Mouse (Mus musculus) kidney, adult 2 months (tissue): ENCODE measurements at regions not wholly inside any gene's neighbourhood (a gene's known extent, or its start where the extent isn't known, plus 50 kb on each side); places are given as distances from the start of the nearest gene placed in this dataset.

ENCODE experiments used
- CTCF ChIP-seq: fragments of 200-500 bp; conservative IDR thresholded peaks from 2 replicates; pipeline ENCODE4 v1.5.1; 2011; ENCODE audit warnings: low read depth, mild to moderate bottlenecking, control low read depth, low read length, moderate library complexity, mixed read lengths; ENCODE audit not compliant: insufficient read depth, insufficient read length
- POLR2A ChIP-seq: fragments of 200-500 bp; IDR thresholded peaks from one replicate; pipeline ENCODE4 v1.6.1; 2011; ENCODE audit warnings: low read depth, low read length, control low read depth

DNA sequence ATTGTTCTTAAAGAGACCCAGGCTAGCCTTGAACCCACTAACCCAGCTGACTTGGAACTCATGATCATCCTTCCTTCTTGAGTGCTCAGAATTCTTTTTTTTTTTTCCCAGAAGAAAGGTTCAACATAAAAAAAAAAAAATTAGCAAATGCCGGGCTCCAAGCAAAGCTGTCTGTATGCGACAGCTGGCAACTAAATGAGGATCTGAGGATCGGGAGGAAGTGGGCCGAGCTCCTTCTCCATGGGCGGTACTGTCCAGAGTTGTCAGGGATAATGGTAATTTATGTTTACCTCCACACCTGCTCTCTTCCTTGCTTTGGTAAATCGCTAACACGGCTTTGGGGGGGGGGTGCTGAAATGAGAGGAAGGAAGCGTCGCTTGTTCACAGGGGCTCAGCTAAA lies 2429.9 kb upstream of the 5930422O12Rik start:
- no peak for TF ChIP-seq CTCF
- TF ChIP-seq POLR2A, result no peak
